Mouse (Mus musculus) adrenal gland, postnatal 10 days (tissue): ENCODE results near the gene Ercc4. TPM values are rescaled to one million over a fixed set of nuclear protein-coding genes. Genes with fewer than 3 reads are reported as not detected.

Experiments
- DNase-seq: peaks from one replicate; pipeline ENCODE4 v3.0.0; 2021; ENCODE audit warnings: mixed read lengths
- total RNA-seq, 2 experiments: library from RNA; stranded (reverse); gene quantifications; 2 replicates each; pipeline ENCODE4 v1.2.3; 2021

The Ercc4 gene
- total RNA-seq, 2 experiments from 2014 or later, result 12.0 to 17.0 TPM

GRCm38 (mm10) chr16:13196626-13197025 is 87.1 kb downstream of the Ercc4 start:
- DNase-seq, result no peak

DNA sequence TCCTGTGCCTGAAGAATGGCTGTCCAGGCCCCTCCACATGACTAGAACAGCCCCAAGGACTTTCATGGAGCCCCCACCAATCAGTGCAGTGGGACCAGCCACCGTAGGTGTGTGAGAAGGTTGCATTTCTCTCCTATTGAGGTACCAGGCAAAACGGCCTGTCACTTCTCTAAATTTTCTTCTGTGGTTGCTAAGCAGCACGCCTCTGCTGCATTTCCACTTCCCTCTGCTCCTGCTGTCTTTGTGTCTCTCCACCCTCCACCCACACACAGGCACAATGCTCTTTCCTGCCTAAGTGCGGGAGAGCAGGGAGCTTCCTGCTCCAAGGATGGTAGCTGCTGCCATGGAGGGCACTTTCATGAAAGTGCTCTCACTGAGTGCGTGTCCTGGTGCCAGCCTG is 87.8 kb downstream of the Ercc4 start:
- DNase-seq, result no peak

- no peak for DNase-seq
Observed at GRCm38 (mm10) chr16:13199204-13199603, 89.7 kb downstream of the Ercc4 start.

Other genes with a start within 250 kb of the Ercc4 start
- gene Mrtfb, start 146.8 kb downstream of the Ercc4 start, total RNA-seq, result 10 to 100 TPM; 28.8 to 34.0 TPM